Mouse (Mus musculus) left cerebral cortex, adult 9 months (tissue): ENCODE results near the gene Lyl1.

Source experiments
- DNase-seq, 2 experiments: peaks; one replicate each; pipeline ENCODE4 v3.0.0; 2022; ENCODE audit warnings: low spot score in 2 of 2

The Lyl1 gene

GRCm38 (mm10) chr8:84700941-84701911 lies at the start of gene Lyl1:
Gene Lyl1, plus strand, starts transcription at chr8:84701457.
- no peak for DNase-seq

DNA sequence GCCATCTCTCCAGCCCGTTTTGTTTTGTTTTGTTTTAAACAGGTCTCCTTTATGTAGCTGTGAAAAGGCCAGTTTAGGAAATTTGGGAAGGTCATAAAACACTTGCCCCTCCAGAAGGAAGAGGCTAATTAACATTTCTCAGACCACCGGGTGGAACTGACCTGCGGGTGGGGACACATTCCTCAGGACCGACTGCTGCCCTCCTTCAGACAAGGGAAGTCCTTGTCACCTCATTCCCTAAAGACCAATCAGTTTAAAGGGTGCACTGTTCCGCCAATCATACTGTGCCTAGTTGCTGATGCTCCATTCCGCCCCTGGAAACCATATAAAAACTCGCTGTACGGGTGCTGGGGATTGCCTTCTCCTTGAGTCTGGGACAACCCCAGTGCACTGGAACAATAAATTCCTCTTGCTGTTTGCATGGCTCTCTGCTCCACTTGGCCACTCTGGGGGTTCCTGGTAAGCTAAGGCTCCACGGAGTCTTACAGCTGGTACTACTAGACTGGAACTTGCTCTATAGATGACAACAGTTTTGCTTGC lies 48.1 kb upstream of the Lyl1 start:
- no peak for DNase-seq

GRCm38 (mm10) chr8:84654597-84654996 lies 46.7 kb upstream of the Lyl1 start:
- DNase-seq = no peak

DNA sequence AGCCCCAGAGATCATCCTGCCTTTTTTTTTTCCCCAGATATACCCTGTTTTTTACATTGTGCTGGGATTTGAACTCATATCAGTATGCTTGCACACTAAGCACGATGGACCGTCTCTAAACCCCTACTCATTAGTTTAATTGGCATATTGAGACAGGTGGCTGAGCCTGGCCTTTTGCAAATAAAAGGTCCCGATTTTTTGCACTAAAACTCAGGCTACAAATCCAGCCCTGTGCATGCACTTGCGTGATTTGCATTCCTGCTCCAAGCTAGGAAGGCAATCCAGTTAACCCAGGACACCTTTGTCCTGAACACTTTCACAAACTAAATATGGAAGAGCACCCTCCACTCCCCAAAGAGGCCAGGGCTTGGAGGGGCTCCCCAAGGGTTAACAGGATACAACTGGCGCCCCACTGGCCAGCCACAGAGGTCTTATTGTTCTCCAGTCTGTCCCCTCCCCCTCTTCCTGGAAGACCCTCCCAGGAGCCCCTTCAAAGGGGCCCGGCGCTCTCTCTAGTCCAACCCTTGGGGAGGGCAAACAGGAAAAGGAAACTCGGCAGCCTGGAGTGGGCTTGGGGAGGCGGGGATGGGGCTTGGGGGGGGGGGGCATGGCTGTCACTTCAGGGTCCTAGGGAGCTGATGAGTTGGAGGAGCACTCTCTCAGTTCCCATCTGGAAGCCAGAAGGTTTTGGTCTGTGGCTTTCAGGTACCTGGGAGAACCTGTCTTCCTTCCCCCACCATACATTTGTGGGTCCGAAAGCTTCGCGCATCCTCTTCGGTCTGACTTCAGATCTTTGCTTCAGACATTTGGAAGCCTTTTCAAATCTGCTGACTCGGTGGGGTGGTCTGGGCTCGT lies 45.7 kb upstream of the Lyl1 start:
- DNase-seq = no peak

DNA sequence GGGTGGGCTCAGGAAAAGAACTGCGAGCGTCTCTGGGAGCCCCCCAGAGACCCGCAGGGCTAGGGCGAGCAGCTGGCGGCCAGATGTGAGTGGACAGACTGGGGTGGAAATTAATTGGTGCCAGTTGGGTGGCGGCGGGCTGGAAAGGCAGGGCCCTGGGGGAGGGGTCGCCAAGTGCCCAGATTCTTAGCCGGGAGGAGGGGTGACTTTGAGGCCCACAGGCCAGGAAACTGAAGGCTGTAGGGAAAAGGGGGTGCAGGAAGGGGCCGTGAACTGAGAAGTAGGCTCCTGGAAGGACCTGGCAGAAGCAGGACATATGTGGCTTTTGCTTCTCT lies 45.1 kb upstream of the Lyl1 start:
- DNase-seq = no peak

- DNase-seq = no peak
These were observed 44.6 kb upstream of the Lyl1 start for GRCm38 (mm10) chr8:84656641-84657126.

DNA sequence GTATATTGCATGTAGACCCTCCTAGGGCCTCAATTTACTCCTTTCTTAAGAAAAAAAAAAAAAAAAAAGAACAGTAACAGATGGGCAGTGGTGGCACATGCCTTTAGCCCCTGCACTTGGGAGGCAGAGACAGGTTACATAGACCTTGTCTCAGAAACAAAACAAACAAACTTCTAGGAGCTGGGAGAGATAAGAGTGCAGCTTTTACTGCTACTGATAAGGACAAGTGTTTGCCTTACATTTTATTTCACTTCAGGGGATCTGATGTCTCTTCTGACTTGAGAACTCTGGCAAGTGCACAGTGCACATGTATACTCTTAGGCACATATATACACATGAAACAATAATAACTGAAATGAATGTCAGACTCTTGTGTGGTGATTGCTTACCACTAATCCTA lies 44.1 kb upstream of the Lyl1 start:
- DNase-seq = no peak

GRCm38 (mm10) chr8:84657680-84658079 lies 43.6 kb upstream of the Lyl1 start:
- DNase-seq = no peak

- no peak for DNase-seq
These were observed 42.3 kb upstream of the Lyl1 start for GRCm38 (mm10) chr8:84658951-84659350.

DNA sequence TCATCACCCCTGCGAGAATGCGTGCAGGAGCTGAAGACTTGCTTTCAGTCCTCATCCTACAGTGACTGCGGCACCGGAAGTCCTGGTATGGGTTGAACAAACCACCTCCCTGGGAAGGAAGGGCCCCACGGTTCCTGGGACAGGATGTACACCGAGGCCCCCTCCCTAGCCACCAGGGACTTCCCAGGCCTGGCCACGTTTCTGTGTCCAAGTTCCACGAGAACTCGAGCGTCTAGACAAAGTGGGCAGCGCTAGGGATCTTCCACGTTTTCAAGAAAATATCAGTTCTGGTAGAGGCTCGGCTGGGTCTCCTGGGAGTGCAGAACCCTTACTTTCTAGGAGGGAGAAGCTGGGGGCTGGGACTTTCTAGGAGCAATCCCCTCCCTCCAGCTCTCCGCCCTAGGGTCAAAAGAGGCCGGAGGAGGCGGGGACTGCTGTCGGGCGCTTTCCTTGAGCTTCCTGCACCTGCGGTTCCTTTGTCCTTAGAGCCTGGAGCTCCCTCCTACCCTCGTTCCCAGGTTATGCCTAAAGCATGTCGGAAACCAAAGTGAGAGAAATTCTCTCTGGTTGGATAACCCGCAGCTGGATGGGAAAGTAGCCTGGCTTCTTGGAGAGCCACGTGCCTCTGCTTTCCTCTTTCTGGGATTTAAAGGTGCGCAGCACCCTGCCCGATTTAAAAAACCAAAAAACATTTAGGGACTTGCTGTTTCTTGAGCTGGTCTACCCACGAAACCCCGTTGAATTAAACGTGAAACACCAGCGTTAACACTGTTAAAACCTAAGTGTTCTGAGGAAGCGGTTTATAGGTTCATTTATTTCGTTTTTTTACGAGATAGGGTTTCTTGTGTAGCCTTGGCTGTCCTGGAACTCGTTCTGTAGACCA lies 41.1 kb upstream of the Lyl1 start:
- no peak for DNase-seq

DNA sequence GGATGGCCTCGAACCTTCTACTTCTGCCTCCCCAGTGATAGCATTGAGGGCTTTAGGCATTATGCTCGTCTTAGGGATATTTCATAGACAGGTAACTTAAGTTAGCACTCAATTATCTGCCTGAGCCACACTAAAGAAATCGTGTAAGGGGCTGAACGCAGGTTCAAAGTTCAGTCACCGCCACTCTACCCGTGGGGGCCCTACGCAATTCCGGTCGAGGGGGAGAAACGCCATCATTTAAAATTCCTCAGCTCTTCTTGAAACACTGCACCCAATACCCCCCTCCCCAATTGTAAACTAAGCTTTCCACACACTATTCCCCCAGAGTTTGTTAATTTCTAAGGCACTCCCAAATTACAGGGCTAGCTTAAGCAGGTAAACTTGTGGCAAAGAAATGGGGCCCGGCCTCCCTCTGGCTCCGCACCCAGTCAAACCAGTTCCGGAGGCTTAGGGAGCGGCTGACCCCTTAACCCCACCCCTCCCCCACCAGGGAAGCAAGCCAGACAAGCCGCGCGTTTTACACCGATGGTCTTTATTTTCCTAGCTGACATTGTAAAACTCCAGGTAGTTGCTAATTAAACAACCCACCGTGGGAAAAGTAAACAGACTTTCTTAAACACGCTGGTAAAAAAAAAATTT lies 40.3 kb upstream of the Lyl1 start:
- no peak for DNase-seq

DNA sequence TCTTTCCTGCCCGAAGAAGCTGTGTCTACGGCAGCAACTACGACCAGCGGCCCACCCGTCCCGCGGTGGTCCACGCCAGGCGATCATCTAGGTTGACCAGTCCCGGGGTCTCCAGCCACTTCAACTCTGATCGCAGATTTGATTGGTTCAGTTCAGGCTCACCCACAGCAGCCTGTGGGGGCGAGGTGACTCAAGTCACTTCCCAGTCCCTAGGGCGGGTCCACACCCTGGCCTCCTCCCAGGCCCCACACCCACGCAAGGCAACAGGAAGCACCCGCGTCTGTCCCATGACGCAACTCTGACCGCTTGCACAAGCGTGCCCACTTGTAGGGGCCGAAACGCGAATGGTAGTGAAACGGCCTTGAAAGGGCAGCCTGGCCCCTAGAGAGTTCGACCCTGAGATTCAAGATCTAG lies 39.8 kb upstream of the Lyl1 start:
- DNase-seq = peak in 1 of 2 experiments; percentile 59

DNA sequence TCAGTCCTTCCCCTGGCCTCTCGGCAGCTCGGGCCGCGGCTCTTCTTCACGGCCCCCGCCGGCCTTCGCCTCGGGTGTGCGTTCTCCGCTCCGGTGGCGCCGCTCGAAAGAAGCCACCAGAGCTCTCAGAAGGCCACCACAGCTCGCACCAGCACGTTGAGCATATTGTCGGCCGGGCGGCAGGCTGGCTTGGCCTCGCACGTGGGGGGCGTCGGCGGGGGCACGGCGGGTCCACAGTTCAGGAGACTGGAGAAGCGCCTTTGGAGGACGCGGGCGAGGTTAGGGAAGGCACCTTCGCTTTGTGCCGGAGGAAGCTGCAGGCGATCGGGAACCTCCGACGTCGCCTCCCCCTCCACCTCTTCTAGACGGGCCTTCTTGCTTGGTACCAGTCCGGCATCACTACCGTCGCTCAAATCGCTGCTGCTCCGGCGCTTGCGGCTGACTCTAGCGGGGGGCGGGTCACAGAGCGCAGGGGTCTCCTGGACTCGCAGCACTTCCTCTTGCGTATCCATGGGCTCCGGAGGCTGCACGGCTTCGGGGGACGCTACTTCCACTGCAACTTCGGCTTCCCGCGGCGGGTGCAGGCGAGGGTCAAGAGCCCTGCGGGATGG lies 39.2 kb upstream of the Lyl1 start:
- DNase-seq = no peak

DNA sequence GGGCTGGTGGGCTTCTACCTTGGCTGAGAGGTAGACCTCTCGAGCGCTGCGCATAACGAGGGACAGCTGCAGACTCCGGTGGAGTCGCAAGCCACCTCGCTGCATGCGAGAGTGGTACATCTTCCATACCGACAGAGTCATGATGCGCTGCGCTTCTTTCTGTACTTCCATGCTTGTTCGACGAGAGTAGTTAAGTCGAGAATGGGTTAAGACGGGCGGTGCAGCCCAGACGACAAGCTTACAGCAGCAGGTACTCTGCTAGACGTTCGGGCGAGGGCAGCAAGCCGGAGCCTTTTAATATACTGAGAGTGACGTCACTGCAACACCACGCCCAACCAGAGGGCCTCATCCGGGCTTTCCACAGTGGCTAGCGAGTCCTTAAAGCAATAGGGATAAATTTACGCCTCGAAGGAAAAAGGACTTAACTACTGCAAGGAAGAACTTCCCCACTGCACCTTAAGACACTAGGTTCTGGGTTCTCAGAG lies 38.6 kb upstream of the Lyl1 start, which contains the start of gene Ier2:
TSS of gene Ier2 (minus strand) at position 272 of the 485 bp plus-strand sequence.
- peak; percentile 88 to 96 for DNase-seq

GRCm38 (mm10) chr8:84663483-84664327 lies 37.6 kb upstream of the Lyl1 start:
- DNase-seq = peak; percentile 91 to 97

DNA sequence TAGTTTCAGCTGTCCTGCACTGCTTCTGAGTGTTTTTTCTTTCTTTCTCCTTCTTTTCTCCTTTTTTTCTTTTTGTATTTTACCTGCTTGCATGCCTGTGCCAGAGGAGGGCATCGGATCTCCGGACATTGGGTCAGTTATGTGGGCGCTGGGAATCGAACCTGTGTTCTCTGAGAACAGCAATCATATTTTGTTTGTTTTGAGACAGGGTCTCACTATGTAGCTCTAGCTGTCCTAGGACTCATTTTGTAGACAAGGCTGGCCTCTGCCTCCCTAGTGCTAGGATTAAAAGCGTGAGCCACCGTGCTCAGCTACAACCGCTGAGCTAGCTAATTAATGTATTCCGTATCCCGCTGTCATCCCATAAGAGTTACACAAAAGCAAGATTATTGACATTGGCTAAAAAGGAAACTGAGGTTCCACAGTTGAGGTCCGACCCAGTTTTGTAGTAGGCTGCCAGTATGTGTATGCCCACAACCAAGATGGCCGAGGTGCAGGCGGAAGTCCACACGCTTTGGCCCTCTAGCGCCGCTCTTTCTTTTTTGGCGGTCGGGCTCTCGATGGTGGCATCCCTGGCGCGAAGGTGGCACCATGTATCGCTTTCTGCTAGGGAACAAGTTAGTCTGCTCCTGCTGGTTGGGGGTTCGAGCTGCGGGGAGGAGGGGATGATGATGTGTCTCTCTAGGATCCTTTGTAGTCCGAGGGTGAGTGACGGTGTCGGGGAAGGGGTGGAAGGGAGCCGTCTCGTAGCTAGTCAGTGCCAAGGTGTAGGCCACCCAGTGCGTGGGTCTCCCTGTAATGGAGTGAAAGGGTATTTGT lies 36.5 kb upstream of the Lyl1 start:
- DNase-seq = peak in 1 of 2 experiments; percentile 84

- DNase-seq = no peak
These were observed 35.8 kb upstream of the Lyl1 start for GRCm38 (mm10) chr8:84665385-84665893.

DNA sequence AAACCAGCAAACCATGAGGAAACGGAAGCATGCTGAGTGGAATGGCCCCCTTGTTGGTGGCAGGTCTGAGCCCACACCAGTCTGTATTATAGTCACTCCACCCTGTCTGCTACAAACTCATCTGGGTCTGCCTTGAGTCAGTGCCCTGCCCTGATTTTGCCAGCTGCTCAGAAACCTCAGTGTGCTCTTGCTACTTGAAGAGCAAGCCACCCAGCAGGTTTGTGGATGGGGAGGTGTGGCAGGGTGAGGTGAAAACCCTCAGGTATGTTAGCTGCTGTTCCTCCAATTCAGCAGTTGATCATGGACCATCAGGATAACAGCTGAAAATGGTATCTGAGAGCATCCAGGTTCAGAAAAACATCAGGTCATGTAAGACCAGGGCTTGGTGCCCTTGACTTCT lies 33.2 kb upstream of the Lyl1 start:
- DNase-seq = no peak
